Mouse (Mus musculus) heart, embryonic 14.5 days (tissue): Measurements from ENCODE around the gene Cenpb. TPM values are rescaled to one million over a fixed set of nuclear protein-coding genes. Genes with fewer than 3 reads are reported as not detected.
A peak's percentile ranks its signal among the peaks of the same experiment; 100 is the strongest.
"Not testable (repeated sequence)": the region's sequence is repeated elsewhere in the genome, so short reads cannot be mapped to it uniquely, and the experiment has no call there.

ENCODE experiments used
- ATAC-seq: fragments of 200-750 bp; cut with Nextera tagmentation; 2 replicates; pipeline ENCODE4 v1.8.0; 2017; ENCODE audit warnings: low read depth, moderate TSS enrichment; ENCODE audit not compliant: insufficient number of reproducible peaks, insufficient read depth, low FRiP score
- H3K27ac ChIP-seq, 2 experiments: fragments of 200-500 bp in 1 of 2; fragments of 300-500 bp in 1 of 2; sonication (generic) in 1 of 2; replicated peaks in 1 of 2; 2 replicates each; pipeline ENCODE4 v1.5.1; 2012 to 2014; ENCODE audit warnings: low read depth in 2 of 2, low read length in 2 of 2, control low read depth in 1 of 2, mild to moderate bottlenecking in 1 of 2, mixed read lengths in 1 of 2; ENCODE audit not compliant: control insufficient read depth in 1 of 2, insufficient read depth in 1 of 2
- H3K27me3 ChIP-seq: fragments of 300-500 bp; sonication (generic); 2 replicates; pipeline ENCODE4 v1.6.1; 2014; ENCODE audit warnings: mild to moderate bottlenecking, low read length, control low read depth; ENCODE audit not compliant: control insufficient read depth, insufficient read depth
- H3K36me3 ChIP-seq: fragments of 300-500 bp; sonication (generic); 2 replicates; pipeline ENCODE4 v1.6.1; 2014; ENCODE audit warnings: mild to moderate bottlenecking, control low read depth, low read length, mixed read lengths; ENCODE audit not compliant: control insufficient read depth, insufficient read depth
- H3K4me1 ChIP-seq, 2 experiments: fragments of 200-500 bp in 1 of 2; fragments of 300-500 bp in 1 of 2; sonication (generic) in 1 of 2; 2 replicates each; pipeline ENCODE4 v1.6.1; 2012 to 2014; ENCODE audit warnings: low read length in 2 of 2, control low read depth in 1 of 2, mixed read lengths in 1 of 2; ENCODE audit not compliant: control insufficient read depth in 2 of 2, insufficient read depth in 2 of 2
- H3K4me2 ChIP-seq: fragments of 300-500 bp; sonication (generic); 2 replicates; pipeline ENCODE4 v1.6.1; 2014; ENCODE audit warnings: mild to moderate bottlenecking, low read length
- H3K4me3 ChIP-seq, 2 experiments: fragments of 200-500 bp in 1 of 2; fragments of 300-500 bp in 1 of 2; sonication (generic) in 1 of 2; 2 replicates each; pipeline ENCODE4 v1.5.1; 2012 to 2014; ENCODE audit warnings: low read length in 2 of 2, mild to moderate bottlenecking in 2 of 2, control low read depth in 1 of 2, low read depth in 1 of 2, moderate library complexity in 1 of 2; ENCODE audit not compliant: control insufficient read depth in 1 of 2, insufficient read depth in 1 of 2
- H3K9ac ChIP-seq: fragments of 300-500 bp; sonication (generic); 2 replicates; pipeline ENCODE4 v1.6.1; 2014; ENCODE audit warnings: mild to moderate bottlenecking, low read length
- H3K9me3 ChIP-seq: fragments of 300-500 bp; sonication (generic); 2 replicates; pipeline ENCODE4 v1.6.1; 2016; ENCODE audit warnings: low read length, control low read depth; ENCODE audit not compliant: control insufficient read depth
- WGBS: fragments of 180-500 bp; shearing (Covaris S2); extraction: QIAGEN DNeasy Blood & Tissue Kit; methylation state at CpG from one replicate; pipeline ENCODE4 v1.1.7; 2014; 5-methylcytosine and 5-hydroxymethylcytosine counted together
- polyA plus RNA-seq: library from polyadenylated mRNA; unstranded; fragments of >200 nt; fragmentation: Nextera tagmentation; extraction: Ambion mirVana; gene quantifications from 2 replicates; pipeline ENCODE4 v1.2.1, GENCODE M21; 2014

Gene Cenpb
- polyA plus RNA-seq = 6.2 and 7.0 TPM in 2 replicates

- peak within 1 kb of the TSS; percentile 50 to 93 for H3K27ac ChIP-seq
- peaks cover 24% of the 10 kb centered on the region; the same call in 1 of the 2 replicates for H3K36me3 ChIP-seq
- H3K9ac ChIP-seq = peak within 1 kb of the TSS; percentile 94
- ATAC-seq = peak; percentile 79
- H3K4me1 ChIP-seq = peaks cover 26 to 29% of the 10 kb centered on the region in 2 experiments
- H3K27me3 ChIP-seq = no peaks in the 10 kb centered on the region
- 3% methylated on average over 39 of the region's 57 CpGs for WGBS
- H3K4me2 ChIP-seq = peak within 1 kb of the TSS; percentile 95
- H3K4me3 ChIP-seq = peak within 1 kb of the TSS; percentile 66 to 75
- H3K9me3 ChIP-seq = no peaks in the 10 kb centered on the region
Observed at GRCm38 (mm10) chr2:131179990-131180587, at the start of gene Cenpb. Gene Cenpb (minus strand): TSS chr2:131180067.

DNA sequence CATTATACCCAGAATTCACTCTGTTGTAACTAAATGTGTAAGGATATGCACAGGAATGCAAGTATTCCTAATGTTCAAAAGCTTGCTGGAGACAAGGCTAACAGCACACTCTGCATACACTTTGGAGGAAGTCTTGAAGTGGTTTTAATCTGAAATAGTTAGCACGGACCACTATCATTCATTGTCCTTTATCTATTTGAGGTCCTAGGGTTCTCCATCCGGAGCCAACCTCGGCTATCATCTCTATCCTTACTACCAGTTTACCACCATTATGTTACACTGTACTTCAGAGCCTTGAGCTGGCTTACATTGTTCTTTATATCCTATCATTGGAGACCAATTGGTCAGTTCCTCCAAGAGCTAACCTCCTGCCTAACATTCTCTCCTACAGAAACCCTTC, 47.4 kb upstream of the Cenpb start:
- no peak for ATAC-seq
- Histone ChIP-seq H3K4me3 (no peak overlapping the region), H3K9me3 (no peaks in the 10 kb centered on the region), H3K9ac (no peak overlapping the region), H3K36me3 (no peaks in the 10 kb centered on the region), H3K4me1 (peaks cover 2 to 7% of the 10 kb centered on the region in 2 experiments; a peak in 1 of 4 replicates), H3K27ac (no peak overlapping the region), H3K27me3 (no peaks in the 10 kb centered on the region), H3K4me2 (no peak overlapping the region)
- WGBS = 64% methylated on average over 3 of the region's 3 CpGs

GRCm38 (mm10) chr2:131226669-131227068, 46.8 kb upstream of the Cenpb start:
- 64% methylated on average over 2 of the region's 2 CpGs for WGBS
- H3K4me3 ChIP-seq, ATAC-seq, H3K36me3 ChIP-seq, H3K27me3 ChIP-seq, H3K9ac ChIP-seq, H3K4me1 ChIP-seq, H3K27ac ChIP-seq, H3K9me3 ChIP-seq, H3K4me2 ChIP-seq: not testable (repeated sequence)

DNA sequence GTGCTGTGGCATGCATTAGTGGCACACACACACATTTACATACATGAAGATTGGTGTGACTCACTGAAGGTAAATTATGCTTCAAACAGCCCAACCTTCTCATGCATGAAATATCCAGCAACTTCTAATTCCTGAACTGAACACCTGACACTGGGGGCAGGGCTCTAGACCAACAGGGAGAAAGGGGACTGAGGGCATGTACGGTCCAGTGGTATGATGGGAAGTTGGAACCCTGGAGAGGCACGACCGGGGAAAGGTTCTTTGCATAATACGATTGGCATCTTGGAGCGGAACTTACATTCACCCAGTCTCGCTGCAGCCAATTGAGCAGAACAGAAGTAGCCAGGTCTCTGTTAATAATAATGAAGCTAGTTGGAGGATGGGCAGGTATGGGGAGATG, 45.3 kb upstream of the Cenpb start:
- Histone ChIP-seq H3K4me2 (no peak overlapping the region), H3K27me3 (no peaks in the 10 kb centered on the region), H3K9me3 (no peaks in the 10 kb centered on the region; the same call in 1 of the 2 replicates), H3K27ac (no peak overlapping the region), H3K4me3 (no peak overlapping the region), H3K4me1 (peaks cover 2 to 9% of the 10 kb centered on the region in 2 experiments; a peak in 1 of 4 replicates), H3K9ac (no peak overlapping the region), H3K36me3 (no peaks in the 10 kb centered on the region)
- ATAC-seq = no peak
- WGBS = 75% methylated on average over 6 of the region's 6 CpGs

DNA sequence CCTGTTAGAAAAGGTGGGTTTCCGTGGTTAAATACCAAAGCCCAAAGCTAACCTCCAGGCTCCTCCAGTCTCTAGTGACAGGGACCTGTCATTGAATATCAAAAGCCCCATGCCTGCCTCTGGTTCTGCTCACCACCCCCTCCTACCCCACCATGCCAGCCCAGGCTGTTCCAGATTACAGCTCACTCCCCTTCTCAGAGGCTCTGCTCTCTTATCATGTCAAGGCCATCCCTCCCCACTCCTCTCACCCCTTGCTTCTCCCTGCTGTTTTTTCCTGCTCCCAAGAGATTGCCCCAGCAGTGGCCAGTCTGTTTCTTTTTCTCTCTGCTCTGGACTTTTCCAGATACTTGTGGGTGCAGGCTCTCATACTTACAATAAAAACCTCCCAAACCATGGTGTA, 43.7 kb upstream of the Cenpb start:
- Histone ChIP-seq H3K4me2 (no peak overlapping the region), H3K4me3 (no peak overlapping the region), H3K9me3 (no peaks in the 10 kb centered on the region; the same call in 1 of the 2 replicates), H3K36me3 (no peaks in the 10 kb centered on the region), H3K9ac (no peak overlapping the region), H3K27ac (no peak overlapping the region), H3K4me1 (peaks cover 2 to 9% of the 10 kb centered on the region in 2 experiments; a peak in 1 of 4 replicates), H3K27me3 (no peaks in the 10 kb centered on the region)
- WGBS = 60% methylated on average over 1 of the region's 1 CpGs
- no peak for ATAC-seq

GRCm38 (mm10) chr2:131222562-131222961, 42.7 kb upstream of the Cenpb start:
- Histone ChIP-seq H3K4me3 (no peak overlapping the region), H3K4me2 (no peak overlapping the region), H3K27ac (no peak overlapping the region), H3K9ac (no peak overlapping the region), H3K36me3 (no peaks in the 10 kb centered on the region), H3K4me1 (peaks cover 2 to 9% of the 10 kb centered on the region in 2 experiments; a peak in 1 of 4 replicates), H3K9me3 (no peaks in the 10 kb centered on the region; the same call in 1 of the 2 replicates), H3K27me3 (no peaks in the 10 kb centered on the region)
- 15% methylated on average over 5 of the region's 5 CpGs for WGBS
- ATAC-seq = no peak

DNA sequence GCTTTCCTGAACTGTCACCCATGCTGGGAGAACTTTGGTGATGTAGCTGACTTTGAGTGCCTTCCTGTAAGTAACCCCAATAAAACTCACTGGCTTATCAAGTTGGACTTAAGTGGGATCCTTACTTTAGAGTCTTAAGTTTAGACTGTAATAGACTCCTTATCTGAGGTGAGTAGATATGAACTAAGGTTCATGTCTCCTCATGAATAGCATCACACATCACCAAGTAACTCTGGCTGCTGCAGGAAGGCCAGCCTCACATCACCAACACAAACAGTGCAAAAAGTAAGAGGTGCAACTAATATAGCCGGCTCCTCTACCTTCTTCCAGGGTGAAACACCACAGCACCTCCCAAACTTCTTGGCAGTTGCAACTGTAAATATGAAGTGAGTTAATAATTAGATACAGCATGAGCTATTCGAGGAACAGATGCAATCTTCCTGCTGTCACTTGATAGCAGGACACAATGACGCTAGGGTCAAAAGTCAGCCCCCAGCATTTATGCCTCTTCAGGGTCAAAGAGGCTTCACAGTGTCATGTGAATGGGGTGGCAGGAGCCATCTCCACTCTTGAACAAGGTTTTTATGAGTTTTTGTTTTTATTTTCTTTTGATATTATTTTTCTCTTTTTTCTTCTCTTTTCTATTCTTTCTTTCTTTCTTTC, 42.1 kb upstream of the Cenpb start:
- Histone ChIP-seq H3K27ac (no peak overlapping the region), H3K27me3 (no peaks in the 10 kb centered on the region), H3K36me3 (no peaks in the 10 kb centered on the region), H3K4me1 (peaks cover 2 to 9% of the 10 kb centered on the region in 2 experiments; a peak in 1 of 4 replicates), H3K4me2 (no peak overlapping the region), H3K9me3 (no peaks in the 10 kb centered on the region; the same call in 1 of the 2 replicates), H3K4me3 (no peak overlapping the region), H3K9ac (no peak overlapping the region)
- no peak for ATAC-seq
- 48% methylated on average over 3 of the region's 3 CpGs for WGBS
